Mouse (Mus musculus) C2C12 (cell line): Measurements from ENCODE around the gene Mvb12a. TPM values are rescaled to one million over a fixed set of nuclear protein-coding genes. Genes with fewer than 3 reads are reported as not detected.

ENCODE experiments used
- H3K27me3 ChIP-seq: one replicate; pipeline ENCODE4 v1.6.1; 2011; ENCODE audit not compliant: control insufficient read depth, insufficient read depth, insufficient read length
- H3K36me3 ChIP-seq: one replicate; pipeline ENCODE4 v1.6.1; 2011; ENCODE audit not compliant: control insufficient read depth, insufficient read depth
- H3K4me3 ChIP-seq: one replicate; pipeline ENCODE4 v1.5.1; 2011; ENCODE audit warnings: mild to moderate bottlenecking, control low read depth; ENCODE audit not compliant: poor library complexity, insufficient read depth, severe bottlenecking
- H3K79me2 ChIP-seq: one replicate; pipeline ENCODE4 v1.6.1; 2011; ENCODE audit not compliant: control insufficient read depth, insufficient read depth
- H3K79me3 ChIP-seq: one replicate; pipeline ENCODE4 v1.6.1; 2011; ENCODE audit warnings: low read depth, control low read depth
- H3ac ChIP-seq: one replicate; pipeline ENCODE3; 2011; ENCODE audit warnings: low read depth; ENCODE audit not compliant: control insufficient read depth, insufficient read length
- CEBPB ChIP-seq: IDR thresholded peaks from one replicate; pipeline ENCODE4 v1.6.1; 2011; ENCODE audit warnings: low read depth, mild to moderate bottlenecking, control low read depth, moderate library complexity
- CTCF ChIP-seq: IDR thresholded peaks from one replicate; pipeline ENCODE4 v1.5.1; 2011; ENCODE audit not compliant: control insufficient read depth, insufficient read depth, insufficient read length
- FOSL1 ChIP-seq: IDR thresholded peaks from one replicate; pipeline ENCODE4 v1.8.0; 2011; ENCODE audit warnings: mild to moderate bottlenecking, low read length; ENCODE audit not compliant: poor library complexity, insufficient read depth, severe bottlenecking
- MAX ChIP-seq: IDR thresholded peaks from one replicate; pipeline ENCODE4 v1.6.1; 2011; ENCODE audit warnings: mild to moderate bottlenecking, control low read depth
- MYOD1 ChIP-seq: IDR thresholded peaks from one replicate; pipeline ENCODE4 v1.6.1; 2011; ENCODE audit warnings: low read depth; ENCODE audit not compliant: control insufficient read depth, insufficient read length
- MYOG ChIP-seq: IDR thresholded peaks from one replicate; pipeline ENCODE4 v1.6.1; 2011; ENCODE audit not compliant: control insufficient read depth, insufficient read length; ENCODE audit errors: extremely low read depth
- USF1 ChIP-seq: IDR thresholded peaks from one replicate; pipeline ENCODE4 v1.6.1; 2011; ENCODE audit warnings: low read depth, mild to moderate bottlenecking, control low read depth, moderate library complexity
- polyA plus RNA-seq: library from polyadenylated mRNA; unstranded; fragments of >200 nt; fragmentation: generic; extraction: Trizol; gene quantifications from one replicate; pipeline ENCODE4 v1.2.1, GENCODE M21; 2012; ENCODE audit warnings: missing spikeins

Mvb12a gene
- polyA plus RNA-seq, 1 experiment = 70.7 TPM

GRCm38 (mm10) chr8:71566501-71566900, 23.8 kb downstream of the Mvb12a start, which contains the start of gene Nxnl1:
Gene Nxnl1 (minus strand): TSS chr8:71566601.
- Histone ChIP-seq H3K36me3 (no peaks in the 10 kb centered on the region), H3K79me3 (no peaks in the 10 kb centered on the region), H3ac (no peak within 1 kb of the TSS), H3K27me3 (no peaks in the 10 kb centered on the region), H3K79me2 (no peaks in the 10 kb centered on the region), H3K4me3 (no peak within 1 kb of the TSS)
- no peak for TF ChIP-seq MYOD1
- no peak for TF ChIP-seq MYOG
- no peak for TF ChIP-seq CTCF
- TF ChIP-seq FOSL1 = no peak
- no peak for TF ChIP-seq USF1
- TF ChIP-seq MAX = no peak
- TF ChIP-seq CEBPB = no peak

GRCm38 (mm10) chr8:71567587-71567986, 24.9 kb downstream of the Mvb12a start:
- Histone ChIP-seq H3ac (no peak overlapping the region), H3K27me3 (no peaks in the 10 kb centered on the region), H3K4me3 (no peak overlapping the region), H3K36me3 (no peaks in the 10 kb centered on the region), H3K79me2 (no peaks in the 10 kb centered on the region), H3K79me3 (no peaks in the 10 kb centered on the region)
- TF ChIP-seq USF1 (no peak), FOSL1 (no peak), CTCF (no peak), MYOD1 (no peak), MYOG (no peak), CEBPB (no peak), MAX (no peak)

- Histone ChIP-seq H3K79me3 (no peaks in the 10 kb centered on the region), H3K36me3 (no peaks in the 10 kb centered on the region), H3K27me3 (no peaks in the 10 kb centered on the region), H3K79me2 (no peaks in the 10 kb centered on the region), H3ac (no peak within 1 kb of the TSS), H3K4me3 (no peak within 1 kb of the TSS)
- TF ChIP-seq MYOG = no peak
- TF ChIP-seq USF1 = no peak
- TF ChIP-seq MAX = no peak
- no peak for TF ChIP-seq CEBPB
- no peak for TF ChIP-seq MYOD1
- TF ChIP-seq CTCF = no peak
These were observed 25.7 kb downstream of the Mvb12a start, which contains the start of gene Slc27a1 for GRCm38 (mm10) chr8:71568387-71568937. Gene Slc27a1 (plus strand): TSS chr8:71568882.

DNA sequence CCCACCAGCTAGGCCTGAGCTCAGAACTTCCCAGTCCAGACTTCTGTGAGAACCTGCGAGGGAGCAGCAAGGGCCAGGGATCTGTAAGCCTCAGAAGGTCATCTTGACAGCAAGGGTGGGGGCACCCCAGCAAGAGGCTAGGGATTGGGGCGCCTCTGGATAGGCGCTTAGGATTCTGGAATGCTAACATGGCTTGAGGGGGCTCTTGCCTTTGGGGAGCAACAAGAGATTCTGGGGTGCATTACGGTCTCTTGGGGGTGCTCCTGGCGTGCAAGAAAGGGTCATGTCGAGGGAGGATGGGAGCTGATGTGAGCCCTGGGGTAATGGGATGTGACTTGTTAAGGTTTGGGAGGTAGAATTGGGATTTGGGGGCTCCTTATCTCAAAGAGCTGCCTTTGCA, 26.2 kb downstream of the Mvb12a start:
- H3ac ChIP-seq = no peak overlapping the region
- H3K79me3 ChIP-seq = no peaks in the 10 kb centered on the region
- TF ChIP-seq MAX (no peak), FOSL1 (no peak), CTCF (no peak), MYOG (no peak), MYOD1 (no peak), USF1 (no peak), CEBPB (no peak)
- no peak overlapping the region for H3K4me3 ChIP-seq
- H3K79me2 ChIP-seq = no peaks in the 10 kb centered on the region
- H3K27me3 ChIP-seq = no peaks in the 10 kb centered on the region
- no peaks in the 10 kb centered on the region for H3K36me3 ChIP-seq

DNA sequence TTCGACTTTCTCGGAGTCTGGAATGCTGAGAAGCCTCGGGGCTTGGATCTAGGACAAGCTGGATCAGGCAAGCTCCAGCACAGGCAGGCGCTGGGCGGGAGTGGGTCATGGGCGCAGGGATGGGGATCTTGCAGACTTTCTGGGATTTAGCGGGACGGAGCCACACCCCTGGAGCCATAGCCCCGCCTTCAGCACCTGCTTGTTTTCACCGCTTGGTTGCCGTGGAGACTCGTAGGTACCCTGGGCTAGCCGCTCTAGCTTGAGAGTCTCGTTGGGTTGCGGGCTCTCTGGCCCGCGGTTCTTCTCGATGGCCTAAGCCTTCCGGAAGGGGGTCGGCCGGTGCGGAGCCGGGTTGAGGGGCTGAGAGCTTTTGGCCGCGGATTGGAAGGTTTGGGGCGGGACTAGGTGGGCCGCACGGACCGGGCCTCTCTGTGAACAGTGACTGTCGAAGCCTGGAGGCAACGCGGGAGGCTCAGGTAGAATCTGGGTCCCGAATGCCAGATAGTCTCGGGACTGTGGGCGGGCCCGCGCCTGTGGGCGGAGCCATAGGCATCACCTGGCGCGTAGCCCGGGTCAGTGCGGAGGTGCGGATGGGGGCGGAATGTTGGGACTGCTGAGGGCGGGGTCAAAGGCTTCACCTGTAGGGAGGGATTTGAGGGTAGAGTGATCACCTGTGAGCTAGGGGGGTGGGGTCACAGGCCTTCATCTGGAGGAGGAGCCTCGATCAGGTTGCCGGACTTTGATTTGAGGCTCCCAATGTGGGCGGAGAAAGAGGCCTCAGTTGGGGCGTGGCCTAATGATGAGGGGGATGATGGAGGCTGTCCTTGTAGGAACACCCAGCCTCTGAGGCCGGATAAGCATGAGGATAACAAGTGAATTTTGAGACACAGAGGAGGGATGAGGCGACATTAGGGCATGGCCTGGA, 26.9 kb downstream of the Mvb12a start:
- Histone ChIP-seq H3ac (peak overlapping the region; percentile 11), H3K79me2 (no peaks in the 10 kb centered on the region), H3K27me3 (no peaks in the 10 kb centered on the region), H3K36me3 (no peaks in the 10 kb centered on the region), H3K4me3 (no peak overlapping the region), H3K79me3 (no peaks in the 10 kb centered on the region)
- TF ChIP-seq USF1 = no peak
- TF ChIP-seq MYOG = no peak
- no peak for TF ChIP-seq CEBPB
- no peak for TF ChIP-seq FOSL1
- TF ChIP-seq MAX = no peak
- TF ChIP-seq MYOD1 = no peak
- no peak for TF ChIP-seq CTCF

GRCm38 (mm10) chr8:71570291-71570954, 27.7 kb downstream of the Mvb12a start:
- no peaks in the 10 kb centered on the region for H3K27me3 ChIP-seq
- peak overlapping the region; percentile 66 for H3ac ChIP-seq
- H3K79me2 ChIP-seq = no peaks in the 10 kb centered on the region
- no peaks in the 10 kb centered on the region for H3K36me3 ChIP-seq
- H3K4me3 ChIP-seq = peak overlapping the region; percentile 25
- no peaks in the 10 kb centered on the region for H3K79me3 ChIP-seq
- TF ChIP-seq CEBPB (no peak), USF1 (peak; percentile 77), FOSL1 (no peak), CTCF (no peak)
